Mouse (Mus musculus) layer of hippocampus, adult 8-10 months (tissue): ENCODE data around the gene Mrpl52. TPM values are rescaled to one million over a fixed set of nuclear protein-coding genes. Genes with fewer than 3 reads are reported as not detected.

Experiments used
- DNase-seq, 2 experiments: peaks; one replicate each; pipeline ENCODE4 v3.0.0; 2022; ENCODE audit warnings: low spot score in 2 of 2
- total RNA-seq, 4 experiments: library from RNA; stranded (reverse); gene quantifications; 2 replicates each; pipeline ENCODE4 v1.2.4; 2022

Gene Mrpl52
- total RNA-seq, 4 experiments from 2014 or later = 88.3 to 116 (median 96.6) TPM

DNA sequence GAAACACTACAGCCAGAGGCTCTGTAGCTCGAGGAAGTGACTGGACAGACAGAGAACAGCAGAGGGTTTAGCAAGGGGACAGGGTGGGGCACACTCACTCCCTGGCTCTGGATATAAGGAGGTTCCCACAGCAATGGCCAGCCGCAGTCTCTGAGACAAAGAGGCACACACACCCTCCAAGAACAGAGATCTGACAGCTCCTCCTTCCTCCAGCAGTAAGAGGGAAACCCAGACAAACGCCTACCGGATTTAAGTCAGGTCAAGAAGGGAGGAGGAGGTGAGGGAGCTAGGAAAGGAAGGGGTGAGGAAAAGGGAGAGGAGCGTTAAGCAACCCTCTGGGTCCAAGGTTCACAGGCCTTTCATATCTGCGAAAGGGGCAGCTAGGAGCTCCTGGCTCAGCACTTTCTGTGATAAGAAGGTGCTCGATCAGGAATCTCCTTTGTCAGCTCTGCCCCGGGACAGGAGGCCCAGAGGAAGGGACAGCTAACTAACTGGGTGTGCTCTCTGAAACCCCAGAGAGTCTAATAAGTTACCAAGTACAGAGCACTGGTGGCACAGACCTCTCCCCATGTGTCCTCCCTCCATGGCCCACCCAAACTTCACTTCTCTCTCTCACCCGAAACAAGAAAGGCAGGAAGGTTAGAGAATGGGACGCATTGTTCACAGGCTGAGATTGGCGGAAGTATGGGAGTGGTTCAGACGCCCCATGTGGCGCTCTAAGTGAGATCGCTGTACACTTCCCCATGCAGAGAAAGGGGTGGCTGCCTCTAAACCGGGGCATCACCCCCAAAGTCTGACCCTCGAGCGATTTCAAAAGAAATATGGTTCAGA lies 16.5 kb upstream of the Mrpl52 start:
- DNase-seq = no peak

DNA sequence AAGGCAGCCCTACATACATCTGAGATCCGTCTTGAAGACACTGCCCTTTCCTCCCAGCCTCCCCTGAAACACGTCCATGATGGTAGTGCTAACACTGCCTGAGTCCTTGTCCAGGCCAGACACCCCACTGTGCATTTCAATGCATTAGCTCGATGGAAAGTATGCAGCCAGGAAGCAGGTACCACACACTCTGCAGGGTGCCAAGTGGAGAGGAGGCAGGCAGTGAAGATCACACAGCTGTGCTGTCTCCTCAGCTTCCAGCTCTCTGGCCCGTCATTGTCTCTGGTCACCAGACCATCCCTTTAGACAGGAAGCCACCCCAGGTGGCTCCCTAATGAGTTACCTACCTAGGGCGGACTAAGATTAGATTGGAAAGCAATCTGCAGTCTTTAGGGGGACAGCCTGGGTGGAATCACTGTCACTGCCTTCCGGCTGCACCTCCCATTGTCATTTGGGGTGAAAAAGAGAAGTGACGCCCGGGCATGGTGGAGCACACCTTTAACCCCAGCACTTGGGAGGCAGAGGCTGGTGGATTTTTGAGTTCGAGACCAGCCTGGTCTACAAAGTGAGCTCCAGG lies 14.6 kb upstream of the Mrpl52 start:
- DNase-seq = no peak

DNA sequence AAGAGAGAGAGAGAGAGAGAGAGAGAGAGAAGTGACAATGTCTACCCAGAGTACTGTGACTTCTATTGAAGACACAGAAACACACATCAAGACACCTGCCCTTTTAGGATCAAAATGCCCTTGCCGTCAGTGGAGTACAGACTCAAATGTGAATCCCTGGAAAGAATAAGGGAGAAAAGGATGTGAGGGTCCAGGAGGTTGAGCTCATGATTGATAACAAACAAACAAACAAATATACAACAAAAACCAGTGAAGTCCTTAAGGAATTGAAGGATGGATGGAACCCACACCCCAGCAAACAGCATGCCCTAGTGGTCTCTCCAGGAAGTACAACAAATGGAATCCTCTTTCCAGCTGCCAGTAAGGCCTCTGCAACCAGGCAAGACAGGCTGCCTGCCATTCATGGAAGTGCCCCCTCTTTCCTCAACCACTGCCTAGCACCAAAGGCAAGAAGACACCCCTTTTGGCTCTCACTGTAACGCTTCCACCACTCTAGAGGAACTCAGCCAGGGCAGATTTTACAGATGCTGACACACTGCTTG lies 14.0 kb upstream of the Mrpl52 start:
- DNase-seq = peak in 1 of 2 experiments; percentile 35

DNA sequence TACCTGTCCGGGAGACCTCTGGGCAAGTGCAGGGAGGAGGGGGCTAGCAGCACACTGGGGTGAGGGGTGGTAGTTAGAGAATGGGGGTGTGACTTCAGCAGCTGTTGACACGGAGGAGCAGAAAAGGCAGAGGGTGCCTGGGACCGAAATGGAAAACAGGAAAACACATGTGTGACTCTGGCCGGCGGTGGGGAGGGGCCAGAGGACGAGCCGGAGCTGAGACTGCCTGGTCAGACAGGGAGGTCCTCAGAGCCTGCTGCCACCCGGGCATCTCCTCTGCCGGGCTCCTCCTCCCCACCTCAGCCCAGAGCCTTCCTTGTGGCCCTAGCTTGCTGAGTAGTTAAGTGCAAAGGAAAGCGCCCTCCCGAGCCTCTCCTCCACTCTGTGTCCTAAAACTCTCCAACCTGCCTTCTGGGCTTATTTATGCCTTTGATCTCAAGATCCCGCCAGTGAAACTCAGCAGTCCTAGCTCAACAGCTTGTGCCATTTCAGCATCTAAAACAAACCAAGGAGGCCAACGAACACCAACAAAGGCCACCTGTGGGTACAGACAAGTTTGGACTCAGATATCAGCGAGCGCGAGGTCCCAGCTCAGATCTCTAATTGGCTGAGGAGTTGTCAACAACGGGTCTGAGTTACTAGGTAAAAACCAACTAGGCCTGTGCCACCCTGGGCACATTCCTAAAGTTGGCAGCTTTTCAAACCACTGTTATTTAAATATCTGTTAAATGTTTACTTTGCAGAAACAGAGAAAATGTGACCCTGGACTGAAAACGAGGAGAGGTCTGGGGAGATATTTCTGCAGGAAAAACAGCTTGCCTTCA lies 12.6 kb upstream of the Mrpl52 start:
- no peak for DNase-seq

DNA sequence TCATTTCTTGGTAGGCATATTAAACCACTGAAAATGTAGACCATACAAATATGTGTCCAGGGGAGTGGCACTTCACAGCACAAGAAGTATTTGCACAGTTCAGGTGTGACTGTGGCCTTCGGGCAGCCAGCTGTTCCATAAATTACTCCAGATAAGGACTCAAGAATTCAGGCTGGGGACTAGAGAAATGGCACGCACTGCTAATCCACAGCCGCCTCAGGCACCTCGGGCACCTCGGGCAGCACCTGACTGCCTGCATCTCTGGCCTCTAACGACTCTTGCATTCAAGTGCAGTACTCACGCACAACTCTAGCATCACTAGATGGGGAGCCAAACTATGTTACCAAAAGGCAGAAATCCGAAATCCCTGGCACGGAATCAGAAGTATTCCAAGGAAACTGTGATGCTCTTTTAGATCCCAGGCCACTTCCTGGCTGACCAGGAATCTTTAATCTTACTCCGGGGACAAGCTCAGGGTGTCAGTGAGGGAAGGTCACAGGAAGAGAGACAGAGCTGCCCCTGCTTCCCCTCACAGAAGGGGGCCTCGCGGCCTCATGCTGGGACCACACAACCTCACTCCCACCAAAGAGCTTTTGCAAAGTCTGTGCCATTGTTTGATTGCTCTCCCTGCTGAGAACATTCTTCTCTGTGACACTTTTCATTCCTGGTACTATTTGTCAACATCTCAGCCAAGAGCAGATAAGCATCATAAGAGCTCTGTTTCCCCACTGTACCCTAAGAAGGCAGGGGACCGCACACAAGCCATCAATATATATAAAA lies 11.3 kb upstream of the Mrpl52 start:
- no peak for DNase-seq

DNA sequence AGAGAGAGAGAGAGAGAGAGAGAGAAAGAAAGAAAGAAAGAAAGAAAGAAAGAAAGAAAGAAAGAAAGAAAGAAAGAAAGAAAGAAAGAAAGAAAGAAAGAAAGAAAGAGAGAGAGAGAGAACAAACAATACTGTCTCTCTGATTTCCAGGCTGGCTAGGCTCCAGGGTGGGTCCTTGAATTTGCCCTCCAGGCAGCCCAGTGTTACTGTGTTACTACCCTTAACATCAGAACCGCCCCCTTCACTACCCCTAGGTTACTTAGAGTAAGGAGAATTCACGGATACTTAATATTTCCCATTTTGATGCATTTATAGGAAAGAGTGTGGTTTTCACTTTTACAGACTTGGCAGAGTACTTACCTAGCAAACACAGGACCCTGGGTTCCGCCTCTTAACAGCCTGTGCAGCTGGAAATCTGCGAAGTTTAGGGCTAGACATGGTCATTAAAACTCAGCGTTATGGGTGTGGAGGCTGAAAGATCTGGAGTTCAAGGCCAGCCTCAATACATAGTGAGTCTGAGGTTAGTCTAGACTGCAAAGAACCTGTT lies 10.4 kb upstream of the Mrpl52 start:
- DNase-seq = no peak

DNA sequence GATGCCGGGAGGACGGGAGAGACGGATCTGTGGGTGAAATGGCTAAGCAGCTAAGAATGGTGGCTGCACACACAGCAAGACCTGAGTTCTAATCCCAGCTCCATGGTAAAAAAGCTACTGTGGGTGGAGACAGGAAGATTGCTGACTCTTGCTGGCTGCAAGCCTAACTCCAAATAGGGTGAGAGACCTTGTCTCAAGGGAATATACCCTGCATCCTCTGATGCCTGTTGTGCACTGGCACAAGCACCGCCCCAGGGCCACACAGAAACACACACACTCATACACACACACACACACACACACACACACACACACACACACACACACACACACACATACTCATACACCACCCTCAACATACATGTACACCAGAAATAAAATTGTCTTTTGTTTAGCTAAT lies 9.9 kb upstream of the Mrpl52 start:
- DNase-seq = no peak

DNA sequence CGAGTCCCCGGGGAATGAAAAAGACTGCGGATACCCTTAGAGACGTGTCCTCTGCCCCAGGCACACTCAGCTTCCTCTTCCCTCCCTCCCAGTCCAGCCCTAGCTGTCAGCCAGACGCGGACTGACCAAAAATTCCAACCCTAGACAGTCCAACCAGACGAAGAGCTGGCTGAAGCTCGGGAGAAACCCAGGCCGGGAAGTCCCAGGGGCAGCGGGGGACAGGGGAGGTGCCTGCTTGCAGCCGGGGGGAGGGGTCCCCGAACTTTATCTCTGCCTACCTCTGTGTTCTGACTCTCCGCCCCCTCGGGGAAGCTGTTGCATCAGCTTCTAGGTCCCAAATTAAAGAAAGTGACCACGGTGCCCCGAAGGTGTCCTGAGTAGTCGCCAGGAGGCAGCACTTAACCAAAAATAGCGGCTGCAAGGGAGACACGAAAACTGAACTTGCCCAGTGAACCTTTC lies 9.1 kb upstream of the Mrpl52 start, which contains the start of gene Slc7a7:
Gene Slc7a7, minus strand, starts transcription at position 158 of the 459 bp plus-strand sequence.
- no peak for DNase-seq

DNA sequence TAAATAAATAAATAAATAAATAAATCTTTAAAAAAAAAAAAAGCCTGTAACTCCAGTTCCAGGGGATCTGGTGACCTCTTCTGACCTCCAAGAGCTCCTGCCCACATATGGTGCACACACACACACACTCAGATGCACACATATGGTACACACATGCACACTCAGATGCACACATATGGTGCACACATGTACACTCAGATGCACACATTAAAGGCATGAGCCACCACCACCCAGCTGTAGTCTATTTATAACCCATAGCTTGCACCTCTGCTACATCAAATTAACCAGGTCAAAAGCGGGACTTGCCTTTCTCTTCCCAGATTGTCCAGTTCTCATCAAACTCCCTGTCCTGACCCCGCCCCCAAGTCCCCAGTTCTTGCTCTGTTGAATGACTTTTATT lies 5.7 kb upstream of the Mrpl52 start:
- no peak for DNase-seq

DNA sequence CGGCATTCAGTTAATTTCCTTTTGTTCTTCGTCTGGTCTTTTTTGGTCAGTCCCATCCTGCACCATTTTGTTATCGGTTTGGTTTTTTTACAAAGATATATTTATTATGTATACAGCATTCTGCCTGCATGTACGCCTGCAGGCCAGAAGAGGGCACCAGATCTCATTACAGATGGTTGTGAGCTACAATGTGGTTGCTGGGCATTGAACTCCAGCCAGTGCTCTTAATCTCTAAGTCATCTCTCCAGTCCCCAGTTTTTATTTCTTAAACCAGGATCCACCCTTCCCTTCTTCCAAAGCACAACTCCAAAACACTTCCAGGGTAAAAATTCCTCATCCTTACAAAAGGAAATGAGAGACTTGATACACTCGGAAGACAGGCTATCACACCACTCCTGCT lies 3.3 kb upstream of the Mrpl52 start:
- DNase-seq = no peak

DNA sequence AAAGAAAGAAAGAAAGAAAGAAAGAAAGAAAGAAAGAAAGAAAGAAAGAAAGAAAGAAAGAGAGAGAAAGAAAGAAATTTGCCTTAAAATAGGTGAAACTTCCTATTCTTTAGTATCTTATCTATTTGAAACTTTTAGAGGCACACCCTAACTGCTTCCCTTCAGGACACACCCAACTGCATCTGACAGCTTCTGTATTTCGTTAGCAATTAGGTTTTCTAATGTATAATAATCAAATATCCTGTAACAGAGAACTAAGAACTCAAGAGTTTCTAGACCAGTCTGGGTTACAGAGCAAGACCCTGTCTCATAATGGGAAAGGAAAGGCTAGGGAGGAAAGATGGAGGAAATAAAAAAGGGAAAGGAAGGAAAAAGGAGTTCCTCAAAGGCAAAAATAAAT lies 2.1 kb upstream of the Mrpl52 start:
- DNase-seq = no peak

DNA sequence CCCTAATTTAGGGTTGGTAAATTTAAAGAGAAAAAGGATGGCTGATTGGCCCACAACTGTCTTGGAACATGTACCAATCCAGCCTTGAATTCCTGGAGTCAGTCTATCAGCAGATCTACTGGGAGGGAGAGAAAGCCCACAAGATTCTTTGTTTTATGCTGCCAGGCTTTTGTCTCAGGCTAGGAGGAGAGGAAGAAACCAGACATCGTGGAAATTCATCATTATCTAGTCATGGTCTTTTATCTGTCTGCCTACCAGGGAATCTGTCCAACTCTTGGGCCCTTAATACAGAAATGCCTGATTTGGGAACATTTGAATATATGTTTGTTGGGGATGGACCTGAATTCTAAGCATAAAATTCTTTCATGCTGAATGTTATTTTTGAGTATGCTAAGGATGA lies 1.2 kb upstream of the Mrpl52 start:
- DNase-seq = no peak

DNA sequence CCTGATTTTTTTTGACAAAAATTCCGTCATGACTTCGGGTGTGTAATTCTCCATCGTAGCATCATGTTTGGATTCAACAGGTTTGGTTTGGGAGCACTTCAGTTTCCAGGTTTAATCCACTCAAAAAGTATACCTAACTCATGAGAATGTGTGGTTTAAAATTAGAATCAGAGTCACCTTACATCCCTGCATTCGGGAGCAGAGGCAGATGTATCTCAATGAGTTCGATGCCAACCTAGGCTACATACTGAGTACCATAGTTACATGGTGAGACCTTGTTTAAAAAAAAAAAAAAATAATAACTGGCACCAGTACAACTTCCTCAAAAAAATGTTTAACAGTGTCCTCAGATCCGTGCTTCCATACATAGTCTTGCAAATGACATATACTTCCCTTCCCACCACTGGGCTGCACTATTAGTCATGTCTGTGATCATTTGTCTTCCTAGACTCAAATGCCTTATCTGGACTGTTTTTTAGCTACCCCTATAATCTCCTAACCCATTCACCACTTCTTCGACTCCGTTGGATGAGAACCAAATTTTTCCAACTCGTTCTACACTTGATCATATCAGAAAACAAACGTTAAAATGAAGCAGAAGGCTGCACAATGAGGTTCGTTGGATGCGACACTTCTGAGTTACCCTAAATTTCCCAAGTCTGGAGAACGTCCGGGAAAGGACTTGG lies 563 bp upstream of the Mrpl52 start:
- DNase-seq = no peak

DNA sequence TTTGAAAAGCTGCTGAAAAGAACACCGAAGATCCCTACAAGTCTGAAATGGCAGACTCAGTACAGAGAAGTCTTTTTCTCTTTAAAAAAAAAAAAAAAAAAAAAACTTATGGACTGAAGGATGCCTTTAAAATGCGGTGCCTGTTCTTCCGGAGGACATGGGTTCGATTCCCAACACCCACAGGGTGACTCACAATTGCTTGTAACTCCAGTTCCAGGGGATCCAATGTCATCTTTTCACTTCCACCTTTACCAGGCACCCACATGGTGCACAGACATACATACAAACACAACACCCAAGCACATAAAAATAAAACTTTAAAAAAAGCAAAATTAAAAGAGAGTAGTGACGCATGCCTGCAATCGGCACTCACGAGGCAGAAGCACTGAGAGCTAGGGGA lies 987 bp downstream of the Mrpl52 start:
- DNase-seq = no peak

DNA sequence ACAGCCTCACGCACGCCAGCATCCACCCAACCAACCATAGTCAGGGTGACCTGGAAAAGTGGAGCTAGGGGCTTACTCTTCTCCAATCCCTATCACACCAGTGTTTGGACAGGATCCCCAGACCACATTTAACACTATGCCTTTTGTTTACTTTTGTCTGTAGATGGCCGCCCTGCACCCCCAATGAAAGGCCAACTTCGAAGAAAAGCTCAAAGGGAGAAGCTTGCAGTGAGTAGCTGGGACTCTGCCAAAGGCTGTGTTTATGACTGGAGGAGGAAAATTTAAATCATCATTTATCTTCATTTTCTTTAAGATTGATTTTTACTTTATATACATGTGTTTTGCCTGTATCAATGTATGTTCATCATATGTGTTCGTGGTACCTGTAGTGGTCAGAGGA lies 1.7 kb downstream of the Mrpl52 start:
- DNase-seq = no peak

DNA sequence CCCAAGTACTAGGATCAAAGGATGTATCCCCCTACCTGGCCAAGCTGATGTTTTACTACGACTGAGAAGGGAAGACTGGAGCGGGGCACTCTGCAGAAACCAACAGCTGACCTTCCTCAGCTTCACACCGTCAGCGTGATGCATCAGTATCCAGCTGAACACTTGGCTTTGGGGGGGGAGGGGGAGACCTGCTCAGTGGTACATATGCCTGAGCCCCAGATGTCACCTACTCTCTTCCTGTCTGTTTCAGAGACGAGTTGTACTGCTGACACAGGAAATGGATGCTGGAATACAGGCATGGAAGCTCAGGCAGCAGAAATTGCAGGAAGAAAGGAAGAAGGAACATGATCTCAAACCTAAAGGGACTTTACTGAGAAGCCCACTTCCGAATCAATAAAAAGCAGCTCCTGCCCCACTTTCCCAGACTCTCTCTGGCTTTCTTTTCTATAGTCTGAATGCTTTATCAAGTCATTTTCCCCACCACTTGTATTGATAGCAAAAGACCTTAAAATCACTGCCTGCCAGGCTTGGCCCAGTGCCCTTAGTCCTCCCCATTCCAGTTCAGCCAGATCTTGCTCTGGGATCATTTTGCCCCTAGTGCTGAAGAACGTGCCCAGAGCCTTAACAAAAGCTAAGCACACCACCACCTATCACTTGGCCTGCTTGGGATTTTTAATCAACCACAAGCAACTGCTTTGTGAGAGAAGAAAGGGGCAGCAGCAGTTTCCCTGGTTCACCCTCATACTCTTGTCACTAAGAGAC lies 2.8 kb downstream of the Mrpl52 start:
- no peak for DNase-seq

DNA sequence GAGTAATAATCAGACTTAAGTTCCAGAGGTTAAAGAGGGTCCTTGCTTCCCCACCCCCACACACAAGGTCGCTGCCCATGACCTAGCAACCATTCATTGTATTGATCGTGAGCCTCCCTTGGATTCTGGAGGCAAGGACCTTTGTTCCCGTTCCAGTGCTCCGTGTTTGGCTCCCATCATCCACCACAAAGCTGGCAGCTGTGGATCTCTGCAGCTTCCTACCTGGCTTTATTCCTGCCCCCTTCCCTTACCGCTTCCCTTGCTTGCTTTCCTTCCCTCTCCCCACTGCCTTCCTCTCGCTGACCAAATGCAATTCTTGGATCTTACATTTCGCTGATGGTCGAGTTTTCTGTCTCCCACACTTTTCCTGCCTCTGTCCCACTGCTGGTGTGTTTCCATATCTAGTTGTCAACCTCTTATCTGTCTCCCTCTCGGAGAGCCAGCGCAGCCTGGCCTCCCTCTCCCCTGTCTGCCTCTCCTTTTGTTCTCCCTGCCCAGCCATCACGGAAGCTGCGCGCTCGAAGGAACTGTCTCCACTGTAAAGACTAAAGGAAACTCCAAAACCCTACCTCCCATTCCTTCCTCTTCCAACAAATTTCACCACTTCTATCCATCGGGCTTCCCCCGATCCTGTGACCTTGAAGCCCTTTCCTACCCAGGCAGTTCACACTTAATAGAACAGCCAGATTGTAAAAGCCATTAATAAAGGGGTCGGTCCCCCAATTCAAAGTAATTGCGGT lies 3.9 kb downstream of the Mrpl52 start:
- no peak for DNase-seq

DNA sequence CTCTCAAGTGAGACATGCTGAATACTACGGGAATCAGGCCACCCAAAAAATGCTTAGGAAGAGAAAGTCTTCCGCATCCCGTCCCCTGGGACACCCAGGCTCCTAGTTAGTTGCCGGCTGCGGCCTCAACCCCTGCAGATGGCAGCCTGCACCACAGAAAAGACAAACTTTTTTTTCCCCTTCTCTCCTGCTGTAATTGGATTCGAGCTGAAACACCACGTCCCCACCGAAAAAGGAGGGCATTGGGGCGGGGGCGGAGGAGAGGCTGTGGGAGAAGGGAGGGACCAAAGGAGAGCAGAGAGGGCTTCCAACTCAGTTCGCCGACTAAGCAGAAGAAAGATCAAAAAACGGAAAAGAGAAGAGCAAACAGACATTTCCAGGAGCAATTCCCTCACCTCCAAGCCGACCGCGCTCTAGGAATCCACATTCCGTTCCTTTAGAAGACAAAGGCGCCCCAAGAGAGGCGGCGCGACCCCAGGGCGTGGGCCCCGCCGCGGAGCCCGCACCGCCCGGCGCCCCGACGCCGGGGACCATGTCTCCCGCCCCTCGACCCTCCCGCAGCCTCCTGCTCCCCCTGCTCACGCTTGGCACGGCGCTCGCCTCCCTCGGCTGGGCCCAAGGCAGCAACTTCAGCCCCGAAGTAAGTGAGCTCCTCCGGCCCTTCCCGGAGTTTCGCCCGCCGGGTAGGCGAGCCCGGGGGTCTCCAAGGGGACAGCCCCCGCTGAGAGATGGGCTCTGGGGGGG lies 4.8 kb downstream of the Mrpl52 start, which contains the start of gene Mmp14:
Gene Mmp14, plus strand, starts transcription at position 279 of the 744 bp plus-strand sequence.
- peak; percentile 42 to 46 for DNase-seq
